Mouse (Mus musculus) intestine, embryonic 14.5 days (tissue): ENCODE measurements around the gene Zfp3. TPM values are rescaled to one million over a fixed set of nuclear protein-coding genes. Genes with fewer than 3 reads are reported as not detected.

Experiments used
- ATAC-seq: fragments of 200-750 bp; cut with Nextera tagmentation; replicated peaks from 2 replicates; pipeline ENCODE4 v1.8.0; 2017; ENCODE audit warnings: low read depth, moderate number of reproducible peaks, moderate TSS enrichment, moderate library complexity; ENCODE audit not compliant: low FRiP score, low TSS enrichment
- DNase-seq: peaks from one replicate; pipeline ENCODE4 v3.0.0-alpha.2; 2018; ENCODE audit warnings: low spot score
- H3K27ac ChIP-seq: fragments of 300-500 bp; sonication (generic); 2 replicates; pipeline ENCODE4 v1.5.1; 2014; ENCODE audit warnings: low read depth, mild to moderate bottlenecking, control low read depth
- H3K27me3 ChIP-seq: fragments of 300-500 bp; sonication (generic); replicated peaks from 2 replicates; pipeline ENCODE4 v1.6.1; 2014; ENCODE audit warnings: low read length, control low read depth; ENCODE audit not compliant: control insufficient read depth, insufficient read depth
- H3K36me3 ChIP-seq: fragments of 300-500 bp; sonication (generic); 2 replicates; pipeline ENCODE4 v1.6.1; 2014; ENCODE audit warnings: low read length, control low read depth; ENCODE audit not compliant: control insufficient read depth, insufficient read depth
- H3K4me1 ChIP-seq: fragments of 300-500 bp; sonication (generic); replicated peaks from 2 replicates; pipeline ENCODE4 v1.6.1; 2014; ENCODE audit warnings: low read length, control low read depth, mixed read lengths; ENCODE audit not compliant: control insufficient read depth, insufficient read depth
- H3K4me2 ChIP-seq: fragments of 300-500 bp; sonication (generic); 2 replicates; pipeline ENCODE4 v1.6.1; 2014; ENCODE audit warnings: low read length
- H3K4me3 ChIP-seq: fragments of 300-500 bp; sonication (generic); 2 replicates; pipeline ENCODE4 v1.5.1; 2014; ENCODE audit warnings: low read depth, low read length, control low read depth, mixed read lengths
- H3K9ac ChIP-seq: fragments of 300-500 bp; sonication (generic); 2 replicates; pipeline ENCODE4 v1.6.1; 2014; ENCODE audit warnings: mild to moderate bottlenecking, low read length
- H3K9me3 ChIP-seq: fragments of 300-500 bp; sonication (generic); 2 replicates; pipeline ENCODE4 v1.6.1; 2016; ENCODE audit warnings: low read length, control low read depth; ENCODE audit not compliant: control insufficient read depth
- WGBS: fragments of 180-500 bp; shearing (Covaris S2); extraction: QIAGEN DNeasy Blood & Tissue Kit; methylation state at CpG from one replicate; pipeline ENCODE4 v1.1.7; 2014; 5-methylcytosine and 5-hydroxymethylcytosine counted together
- polyA plus RNA-seq: library from polyadenylated mRNA; unstranded; fragments of >200 nt; fragmentation: Nextera tagmentation; extraction: Ambion mirVana; gene quantifications from 2 replicates; pipeline ENCODE4 v1.2.1, GENCODE M21; 2014

Zfp3 gene
- polyA plus RNA-seq: 6.1 and 6.2 TPM in 2 replicates

DNA sequence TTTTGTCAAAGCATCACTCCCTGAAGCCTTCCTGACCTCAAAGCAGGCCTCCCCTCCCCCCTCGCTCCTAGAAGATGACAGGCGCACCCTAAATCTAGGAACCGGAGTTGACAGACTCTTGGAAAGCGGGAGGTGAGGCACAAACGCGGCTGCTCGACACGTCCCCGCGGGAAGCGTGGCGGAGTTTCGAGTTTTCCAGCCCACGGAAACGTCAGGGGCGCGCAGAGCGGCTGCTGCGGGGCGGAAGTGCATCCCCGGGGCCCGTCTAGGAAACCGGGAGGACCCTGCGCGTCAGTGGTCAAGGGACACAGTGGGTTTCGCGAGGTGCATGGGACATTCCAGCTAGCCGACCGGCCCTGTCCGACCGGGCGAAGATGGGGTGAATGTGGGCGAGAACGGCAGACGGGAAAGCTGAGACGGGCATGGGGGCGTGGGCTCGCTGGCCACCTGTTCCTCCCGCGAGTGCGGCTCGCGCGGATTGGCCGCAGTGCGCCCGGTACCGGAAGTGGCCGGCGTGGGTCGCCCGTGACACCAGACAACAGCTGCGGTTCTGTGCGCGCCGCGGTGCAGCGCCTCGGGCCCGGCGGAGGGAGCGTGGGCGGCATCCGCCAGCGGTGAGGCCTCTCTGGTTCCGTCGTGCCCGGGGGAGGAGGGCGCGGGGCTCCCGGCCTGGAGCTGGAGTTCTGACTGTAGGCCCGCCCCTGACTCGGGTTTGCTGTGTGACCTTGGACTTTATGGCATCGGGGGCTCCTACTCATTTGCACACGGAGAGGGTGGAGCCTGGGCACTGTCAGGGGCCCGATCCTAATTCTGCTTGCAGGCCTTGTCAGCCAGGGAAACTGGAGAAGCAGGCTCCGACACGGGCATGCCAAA lies at the start of gene Zfp3:
Gene Zfp3 (plus strand): TSS at position 274 of the 873 bp plus-strand sequence.
- DNase-seq: peak; percentile 89
- under 1% methylated on average over 77 of the region's 78 CpGs for WGBS
- Histone ChIP-seq H3K27ac (peak within 1 kb of the TSS; percentile 72), H3K4me3 (peak within 1 kb of the TSS; percentile 45), H3K36me3 (0 out of 2 replicates have a peak, but pooled peaks cover 3% of the 10 kb centered on the region), H3K9ac (peak within 1 kb of the TSS; percentile 58), H3K4me1 (0 out of 2 replicates have a peak, but pooled peaks cover 7% of the 10 kb centered on the region), H3K4me2 (peak within 1 kb of the TSS; percentile 65), H3K27me3 (no peaks in the 10 kb centered on the region), H3K9me3 (no peaks in the 10 kb centered on the region)
- ATAC-seq: peak; percentile 92

DNA sequence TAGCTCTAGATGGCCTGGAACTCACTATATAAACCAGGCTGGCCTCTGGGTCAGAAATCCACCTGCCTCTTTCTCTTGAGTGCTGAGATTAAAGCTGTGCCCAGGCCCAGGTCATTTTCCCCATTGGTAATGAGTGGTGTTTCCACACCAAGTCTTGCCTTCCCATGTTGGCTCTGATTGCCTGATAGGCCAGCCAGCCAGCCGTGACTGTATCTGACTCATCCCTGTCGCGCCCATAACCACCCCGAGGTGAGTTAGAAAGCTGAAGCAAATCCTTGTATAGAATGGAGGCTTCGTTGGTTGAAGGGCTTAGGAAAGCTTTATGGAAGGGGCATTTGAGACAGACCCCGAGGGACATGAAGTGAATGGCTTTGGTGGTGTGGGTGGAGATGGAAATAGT lies 48.2 kb upstream of the Zfp3 start:
- H3K27me3 ChIP-seq: no peaks in the 10 kb centered on the region
- H3K4me3 ChIP-seq: no peak overlapping the region
- DNase-seq (no peak), ATAC-seq (no peak)
- H3K9ac ChIP-seq: no peak overlapping the region
- WGBS: 90% methylated on average over 6 of the region's 6 CpGs
- no peak overlapping the region for H3K4me2 ChIP-seq
- H3K9me3 ChIP-seq: no peaks in the 10 kb centered on the region
- H3K27ac ChIP-seq: no peak overlapping the region
- H3K4me1 ChIP-seq: no peaks in the 10 kb centered on the region
- H3K36me3 ChIP-seq: peaks cover 86% of the 10 kb centered on the region

DNA sequence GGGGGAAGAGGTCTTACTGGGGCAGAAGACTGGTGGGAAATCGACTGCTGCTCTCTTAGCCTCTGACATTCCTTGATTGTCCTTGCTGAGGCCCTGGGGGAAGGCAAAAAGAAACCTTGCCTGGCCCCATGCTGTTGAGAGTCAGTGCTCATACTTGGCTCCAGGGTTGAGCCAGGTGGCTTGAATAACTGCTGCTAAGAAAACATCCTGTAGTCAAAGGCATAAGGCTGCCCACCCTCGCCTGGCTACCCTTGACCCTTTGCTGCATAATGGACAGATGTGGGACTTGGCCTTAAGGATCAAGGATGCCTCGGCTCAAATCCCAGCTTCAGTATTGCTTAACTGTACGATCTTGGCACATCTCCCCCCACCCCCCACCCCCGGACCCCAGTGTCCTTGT lies 45.5 kb upstream of the Zfp3 start:
- no peak overlapping the region for H3K4me2 ChIP-seq
- no peak overlapping the region for H3K27ac ChIP-seq
- H3K4me3 ChIP-seq: no peak overlapping the region
- no peaks in the 10 kb centered on the region for H3K27me3 ChIP-seq
- no peak overlapping the region for H3K9ac ChIP-seq
- no peaks in the 10 kb centered on the region for H3K4me1 ChIP-seq
- H3K9me3 ChIP-seq: no peaks in the 10 kb centered on the region
- ATAC-seq (no peak), DNase-seq (no peak)
- H3K36me3 ChIP-seq: peaks cover 82% of the 10 kb centered on the region
- 81% methylated on average over 5 of the region's 5 CpGs for WGBS

DNA sequence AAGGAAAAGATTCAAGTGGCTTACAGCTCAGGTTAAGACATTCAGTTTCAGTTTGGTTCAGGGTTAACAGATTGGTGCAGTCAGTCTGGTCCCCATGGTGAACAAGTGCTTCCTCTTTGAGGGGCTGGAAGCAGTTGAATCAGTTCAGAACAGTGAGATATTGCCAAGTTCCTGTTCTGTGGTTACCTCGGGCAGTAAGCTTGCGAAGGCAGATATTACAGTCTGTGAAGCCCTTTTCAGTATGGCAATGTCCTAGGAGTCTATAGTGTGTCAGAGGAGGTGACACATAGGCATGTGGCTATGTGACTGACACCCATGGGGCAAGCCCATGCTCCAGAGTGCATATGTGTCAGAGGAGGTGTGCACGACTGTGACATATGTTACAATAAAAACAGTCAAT lies 43.4 kb upstream of the Zfp3 start:
- peaks cover 93% of the 10 kb centered on the region for H3K36me3 ChIP-seq
- H3K4me2 ChIP-seq: no peak overlapping the region
- 98% methylated on average over 3 of the region's 3 CpGs for WGBS
- no peak overlapping the region for H3K4me3 ChIP-seq
- H3K27me3 ChIP-seq: no peaks in the 10 kb centered on the region
- H3K9me3 ChIP-seq: no peaks in the 10 kb centered on the region
- no peaks in the 10 kb centered on the region for H3K4me1 ChIP-seq
- ATAC-seq: no peak
- H3K9ac ChIP-seq: no peak overlapping the region
- H3K27ac ChIP-seq: no peak overlapping the region
- no peak for DNase-seq

DNA sequence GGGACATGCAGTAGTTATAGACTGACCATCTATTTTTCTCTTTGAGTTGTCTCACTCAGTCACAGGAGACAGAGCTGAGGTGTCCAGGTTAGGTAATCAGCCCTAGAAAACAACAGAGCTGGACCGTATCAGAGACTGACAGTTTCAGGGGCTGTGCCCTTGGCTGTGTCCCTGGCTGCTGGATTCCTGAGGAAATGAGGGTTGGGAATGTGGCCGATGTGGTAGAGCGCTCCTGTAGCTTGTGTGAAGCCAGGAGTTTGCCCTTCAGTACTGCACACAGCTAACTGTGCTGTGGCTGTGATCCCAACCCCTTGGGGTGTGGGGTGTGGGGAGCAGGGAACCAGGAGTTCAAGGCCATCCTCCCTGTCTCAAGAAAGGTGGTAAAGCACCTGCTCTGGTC lies 42.9 kb upstream of the Zfp3 start:
- no peak overlapping the region for H3K4me3 ChIP-seq
- no peak overlapping the region for H3K4me2 ChIP-seq
- ATAC-seq: no peak
- DNase-seq: no peak
- no peaks in the 10 kb centered on the region for H3K9me3 ChIP-seq
- 97% methylated on average over 3 of the region's 3 CpGs for WGBS
- no peaks in the 10 kb centered on the region for H3K27me3 ChIP-seq
- H3K27ac ChIP-seq: no peak overlapping the region
- H3K36me3 ChIP-seq: peaks cover 93% of the 10 kb centered on the region
- H3K9ac ChIP-seq: no peak overlapping the region
- no peaks in the 10 kb centered on the region for H3K4me1 ChIP-seq

DNA sequence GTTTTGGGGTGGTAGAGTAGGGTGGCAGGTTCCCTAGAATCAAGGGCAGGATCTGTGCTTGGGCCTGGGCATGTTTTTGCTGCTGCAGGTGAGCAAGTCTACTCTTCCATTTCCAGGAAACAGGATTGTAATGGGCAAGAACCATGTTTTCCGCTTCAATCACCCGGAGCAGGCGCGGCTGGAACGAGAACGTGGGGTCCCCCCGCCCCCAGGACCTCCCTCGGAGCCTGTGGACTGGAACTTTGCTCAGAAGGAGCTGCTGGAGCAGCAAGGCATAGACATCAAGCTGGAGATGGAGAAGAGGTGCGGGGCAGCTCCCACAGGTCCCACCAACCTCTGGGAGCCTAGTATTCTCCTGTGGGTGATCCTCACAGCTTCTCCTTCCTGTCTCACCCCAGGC lies 39.3 kb upstream of the Zfp3 start:
- Histone ChIP-seq H3K4me1 (no peaks in the 10 kb centered on the region), H3K9me3 (no peaks in the 10 kb centered on the region), H3K4me3 (no peak overlapping the region), H3K9ac (no peak overlapping the region), H3K4me2 (no peak overlapping the region), H3K27me3 (no peaks in the 10 kb centered on the region), H3K27ac (no peak overlapping the region), H3K36me3 (peaks cover 91% of the 10 kb centered on the region)
- 94% methylated on average over 9 of the region's 9 CpGs for WGBS
- DNase-seq (no peak), ATAC-seq (no peak)

DNA sequence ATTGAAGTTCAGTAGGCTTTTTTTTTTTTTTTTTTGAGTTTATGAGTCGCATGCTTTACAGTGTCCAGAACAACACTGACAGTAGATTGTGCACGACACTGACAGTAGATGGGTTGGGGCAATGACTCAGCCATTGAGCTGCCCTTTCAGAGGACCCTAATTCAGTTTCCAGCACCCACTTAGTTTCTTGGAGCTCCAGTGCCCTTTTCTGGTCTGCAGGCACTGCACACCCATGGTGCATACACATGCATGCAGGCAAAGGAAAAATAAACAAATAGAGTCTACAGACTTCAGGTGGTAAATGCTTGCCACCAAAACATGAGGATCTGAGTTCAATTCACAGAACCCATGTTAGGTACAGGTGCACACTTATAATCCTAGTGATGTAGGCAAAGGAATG lies 37.4 kb upstream of the Zfp3 start:
- Histone ChIP-seq H3K27me3 (no peaks in the 10 kb centered on the region), H3K4me3 (no peak overlapping the region), H3K4me1 (no peaks in the 10 kb centered on the region), H3K36me3 (peaks cover 77% of the 10 kb centered on the region), H3K9ac (no peak overlapping the region), H3K4me2 (no peak overlapping the region), H3K9me3 (no peaks in the 10 kb centered on the region), H3K27ac (no peak overlapping the region)
- ATAC-seq (no peak), DNase-seq (no peak)
- WGBS: 92% methylated on average over 2 of the region's 2 CpGs

DNA sequence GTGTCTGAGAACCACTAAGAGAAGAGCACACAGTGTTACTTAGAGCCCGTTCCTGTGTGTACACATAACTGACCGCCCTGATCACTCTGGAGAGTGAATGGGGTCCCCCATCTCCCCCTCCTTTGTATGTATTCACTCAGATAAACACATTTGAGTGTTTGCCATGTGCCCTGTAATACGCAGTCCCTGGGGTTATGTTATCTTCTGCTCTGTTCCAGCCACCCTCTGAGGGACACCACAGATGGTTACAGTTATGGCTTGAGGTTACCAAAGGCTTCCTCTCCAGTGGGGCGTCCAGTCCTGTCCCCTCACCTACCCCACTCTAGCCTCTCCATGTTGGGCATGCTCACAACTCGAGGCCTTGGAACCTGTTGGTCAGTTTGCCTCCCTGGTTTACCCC lies 36.6 kb upstream of the Zfp3 start:
- DNase-seq: no peak
- 81% methylated on average over 5 of the region's 5 CpGs for WGBS
- H3K9me3 ChIP-seq: no peaks in the 10 kb centered on the region
- H3K4me1 ChIP-seq: no peaks in the 10 kb centered on the region
- H3K9ac ChIP-seq: no peak overlapping the region
- H3K4me3 ChIP-seq: no peak overlapping the region
- ATAC-seq: no peak
- no peak overlapping the region for H3K27ac ChIP-seq
- no peak overlapping the region for H3K4me2 ChIP-seq
- peaks cover 69% of the 10 kb centered on the region for H3K36me3 ChIP-seq
- H3K27me3 ChIP-seq: no peaks in the 10 kb centered on the region
